Comparison of ENCODE assay signal across 31 mouse cellular contexts in the genomic region with DNA sequence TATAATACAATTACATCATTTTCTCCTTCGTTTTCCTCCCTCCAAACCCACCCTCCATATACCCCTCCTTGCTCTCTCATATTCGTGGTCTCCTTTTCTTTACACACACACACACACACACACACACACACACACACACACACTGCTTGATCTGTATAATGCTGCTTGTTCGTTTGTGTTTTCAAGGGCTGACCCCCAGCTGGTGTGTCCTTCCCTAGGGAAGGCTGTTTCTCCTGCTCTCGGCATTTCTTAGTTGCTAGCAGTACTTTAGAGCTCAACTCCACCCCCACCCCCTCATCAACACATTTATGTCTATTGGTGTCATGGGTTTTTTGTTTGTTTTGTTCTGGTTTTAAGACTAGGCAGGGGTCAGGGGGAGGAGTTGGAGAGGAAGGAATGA.
DNase-seq lines count a peak whose midpoint lies in the region; ATAC-seq and TF ChIP-seq lines count a peak whose summit lies in the region.
"Had no signal": no experiment of that assay in that cellular context is flagged by ENCODE, and none has a peak within 500 bp of the region (broad histone marks: within the 10 kb centered on the region; RNA-seq: fewer than 3 reads in every experiment).

No protein-coding gene starts in this region.

- H3K36me3 ChIP-seq in hindbrain, embryonic 10.5 days, result no peaks in the 10 kb centered on the region
- no peaks in the 10 kb centered on the region for H3K36me3 ChIP-seq in hindbrain, postnatal 0 days (ENCODE audit: insufficient read depth, low read length)
- H3K36me3 ChIP-seq in midbrain, embryonic 13.5 days, result no peaks in the 10 kb centered on the region
- no peaks in the 10 kb centered on the region for H3K36me3 ChIP-seq in midbrain, embryonic 10.5 days
- H3K36me3 ChIP-seq: heart, embryonic 15.5 days; hindbrain, embryonic 13.5 days; kidney, embryonic 15.5 days; limb, embryonic 13.5 days; lung, embryonic 15.5 days; neural tube, embryonic 13.5 days had no signal

- H3K4me1 ChIP-seq in hindbrain, embryonic 10.5 days (replicated peaks), result peaks cover 11% of the 10 kb centered on the region
- no peaks in the 10 kb centered on the region for H3K4me1 ChIP-seq in hindbrain, postnatal 0 days (ENCODE audit: insufficient read depth, low read length)
- H3K4me1 ChIP-seq in midbrain, embryonic 13.5 days (replicated peaks), result peaks cover 13% of the 10 kb centered on the region
- peaks cover 9% of the 10 kb centered on the region for H3K4me1 ChIP-seq in midbrain, embryonic 10.5 days
- H3K4me1 ChIP-seq: kidney, embryonic 15.5 days; lung, embryonic 15.5 days had no signal

- WGBS in hindbrain, embryonic 10.5 days, result 25% methylated on average over 4 of the region's 4 CpGs
- WGBS in hindbrain, postnatal 0 days, result 25% methylated on average over 4 of the region's 4 CpGs
- WGBS in midbrain, embryonic 13.5 days, result 16% methylated on average over 4 of the region's 4 CpGs
- 54% methylated on average over 4 of the region's 4 CpGs for WGBS in midbrain, embryonic 10.5 days

- no peak for ATAC-seq in hindbrain, postnatal 0 days
- peak; percentile 69 for ATAC-seq in midbrain, embryonic 13.5 days
- ATAC-seq: activated CD4-positive, CD25-positive, alpha-beta regulatory T cell, adult 4 months; inflammation-experienced regulatory T-cells, adult 6 months had no signal

- no peak overlapping the region for H3K9ac ChIP-seq in hindbrain, postnatal 0 days (replicated peaks; ENCODE audit: low read length)
- no peak overlapping the region for H3K9ac ChIP-seq in midbrain, embryonic 13.5 days (replicated peaks)
- H3K9ac ChIP-seq: heart, embryonic 15.5 days; hindbrain, embryonic 13.5 days; kidney, embryonic 15.5 days; limb, embryonic 13.5 days; lung, embryonic 15.5 days; neural tube, embryonic 13.5 days had no signal

- TF ChIP-seq CTCF in hindbrain, postnatal 0 days (IDR thresholded peaks at IDR 0.05; ENCODE audit: low read depth), result no peak

- no peak overlapping the region for H3K4me3 ChIP-seq in hindbrain, embryonic 10.5 days
- H3K4me3 ChIP-seq in hindbrain, postnatal 0 days (ENCODE audit: low read length), result no peak overlapping the region
- no peak overlapping the region for H3K4me3 ChIP-seq in midbrain, embryonic 13.5 days (replicated peaks)
- H3K4me3 ChIP-seq in midbrain, embryonic 10.5 days, result no peak overlapping the region
- H3K4me3 ChIP-seq: heart, embryonic 15.5 days; hindbrain, embryonic 13.5 days; kidney, embryonic 15.5 days; layer of hippocampus, adult 2 months; left cerebral cortex, adult 2 months; limb, embryonic 13.5 days; lung, embryonic 15.5 days; neural tube, embryonic 13.5 days had no signal

- no peaks in the 10 kb centered on the region for H3K27me3 ChIP-seq in hindbrain, embryonic 10.5 days (ENCODE audit: insufficient read depth, poor library complexity, severe bottlenecking)
- no peaks in the 10 kb centered on the region for H3K27me3 ChIP-seq in hindbrain, postnatal 0 days (ENCODE audit: insufficient read depth, low read length)
- no peaks in the 10 kb centered on the region for H3K27me3 ChIP-seq in midbrain, embryonic 13.5 days
- no peaks in the 10 kb centered on the region for H3K27me3 ChIP-seq in midbrain, embryonic 10.5 days (ENCODE audit: low read depth, poor library complexity, severe bottlenecking)
- H3K27me3 ChIP-seq: CH12.LX; heart, embryonic 15.5 days; hindbrain, embryonic 13.5 days; kidney, embryonic 15.5 days; limb, embryonic 13.5 days; lung, embryonic 15.5 days; neural tube, embryonic 13.5 days had no signal

- H3K27ac ChIP-seq in hindbrain, embryonic 10.5 days, result no peak overlapping the region
- H3K27ac ChIP-seq in hindbrain, postnatal 0 days, result no peak overlapping the region
- no peak overlapping the region for H3K27ac ChIP-seq in midbrain, embryonic 13.5 days
- no peak overlapping the region for H3K27ac ChIP-seq in midbrain, embryonic 10.5 days (replicated peaks)
- H3K27ac ChIP-seq: heart, embryonic 15.5 days; hindbrain, embryonic 13.5 days; kidney, embryonic 15.5 days; layer of hippocampus, adult 2 months; left cerebral cortex, adult 2 months; limb, embryonic 13.5 days; lung, embryonic 15.5 days; neural tube, embryonic 13.5 days; stomach, postnatal 0 days had no signal

- H3K4me2 ChIP-seq in hindbrain, postnatal 0 days (ENCODE audit: low read depth, low read length), result no peak overlapping the region
- no peak overlapping the region for H3K4me2 ChIP-seq in midbrain, embryonic 13.5 days (replicated peaks)
- H3K4me2 ChIP-seq: heart, embryonic 15.5 days; hindbrain, embryonic 13.5 days; kidney, embryonic 15.5 days; limb, embryonic 13.5 days; liver, embryonic 11.5 days; lung, embryonic 15.5 days; neural tube, embryonic 13.5 days had no signal

- no peaks in the 10 kb centered on the region for H3K9me3 ChIP-seq in hindbrain, embryonic 10.5 days
- no peaks in the 10 kb centered on the region for H3K9me3 ChIP-seq in hindbrain, postnatal 0 days (ENCODE audit: low read length)
- no peaks in the 10 kb centered on the region for H3K9me3 ChIP-seq in midbrain, embryonic 13.5 days
- H3K9me3 ChIP-seq in midbrain, embryonic 10.5 days (replicated peaks), result no peaks in the 10 kb centered on the region
- H3K9me3 ChIP-seq: heart, embryonic 15.5 days; hindbrain, embryonic 13.5 days; kidney, embryonic 15.5 days; limb, embryonic 13.5 days; lung, embryonic 15.5 days; neural tube, embryonic 13.5 days had no signal

- peak; percentile 17 for DNase-seq in embryo, embryonic 10.5 days (ENCODE audit: low spot score)
- DNase-seq in embryo, embryonic 10 days (ENCODE audit: low spot score), result no peak
- DNase-seq in hindbrain, embryonic 10.5 days (ENCODE audit: low spot score), result peak; percentile 20
- DNase-seq in hindbrain, postnatal 0 days (ENCODE audit: low spot score), result no peak
- no peak for DNase-seq in midbrain, embryonic 10.5 days (ENCODE audit: low spot score)
- peak; percentile 5 for DNase-seq in adipocyte (ENCODE audit: low spot score)
- no peak for DNase-seq in left cerebral cortex, adult 9 months (ENCODE audit: low spot score in 2 of 2)
- DNase-seq: adrenal gland, adult 8-10 months; cerebellum, adult 8-10 months; cerebellum, postnatal 25 days; gastrocnemius, postnatal 14 days; kidney, adult 18-20 months; kidney, postnatal 36 days; right cerebral cortex, adult 18-20 months; spleen, adult 18-20 months; thymus, adult 18-20 months; thymus, postnatal 25 days had no signal

Comparison
In these comparisons a context has a peak if more than half of its experiments do, and no peak if none do; other contexts are left out.
1. DNase-seq: peak in embryo, embryonic 10.5 days (single experiment), hindbrain, embryonic 10.5 days (single experiment) and adipocyte (single experiment); none in embryo, embryonic 10 days (single experiment), hindbrain, postnatal 0 days (single experiment), midbrain, embryonic 10.5 days (single experiment) and left cerebral cortex, adult 9 months (0 of 2).